Mouse (Mus musculus): ENCODE measurements around the gene Tardbp. TPM values are rescaled to one million over a fixed set of nuclear protein-coding genes. Genes with fewer than 3 reads are reported as not detected.

Gene Tardbp
- polyA plus RNA-seq, 1 experiment from 2014 or later = 118 TPM

- Histone ChIP-seq H3K4me3 (ENCODE audit: low read depth, low read length) (no peak overlapping the region), H3K27me3 (ENCODE audit: control insufficient read depth, insufficient read depth, low read length) (no peaks in the 10 kb centered on the region), H3K9me3 (replicated peaks; ENCODE audit: control insufficient read depth, low read length) (no peaks in the 10 kb centered on the region), H3K4me1 (ENCODE audit: control insufficient read depth, insufficient read depth, low read length) (no peaks in the 10 kb centered on the region), H3K27ac (ENCODE audit: low read depth, low read length) (no peak overlapping the region), H3K4me2 (no peak overlapping the region), H3K36me3 (ENCODE audit: control insufficient read depth, insufficient read depth, low read length) (peaks cover 69% of the 10 kb centered on the region), H3K9ac (ENCODE audit: low read depth, low read length) (no peak overlapping the region)
- ATAC-seq (replicated peaks; ENCODE audit: insufficient number of reproducible peaks, low FRiP score, low TSS enrichment) = no peak
- WGBS (ENCODE audit: insufficient replicate concordance) = 84% methylated on average over 7 of the region's 7 CpGs
Observed at GRCm38 (mm10) chr4:148573222-148573621, 53.6 kb downstream of the Tardbp start.

GRCm38 (mm10) chr4:148570693-148571295, 56.0 kb downstream of the Tardbp start:
- no peaks in the 10 kb centered on the region for H3K27me3 ChIP-seq (ENCODE audit: control insufficient read depth, insufficient read depth, low read length)
- H3K4me2 ChIP-seq = no peak overlapping the region
- no peak for ATAC-seq (replicated peaks; ENCODE audit: insufficient number of reproducible peaks, low FRiP score, low TSS enrichment)
- no peak overlapping the region for H3K27ac ChIP-seq (ENCODE audit: low read depth, low read length)
- H3K9ac ChIP-seq (ENCODE audit: low read depth, low read length) = no peak overlapping the region
- H3K4me3 ChIP-seq (ENCODE audit: low read depth, low read length) = no peak overlapping the region
- no peaks in the 10 kb centered on the region for H3K9me3 ChIP-seq (replicated peaks; ENCODE audit: control insufficient read depth, low read length)
- H3K4me1 ChIP-seq (ENCODE audit: control insufficient read depth, insufficient read depth, low read length) = no peaks in the 10 kb centered on the region
- 95% methylated on average over 9 of the region's 9 CpGs for WGBS (ENCODE audit: insufficient replicate concordance)
- H3K36me3 ChIP-seq (ENCODE audit: control insufficient read depth, insufficient read depth, low read length) = peaks cover 81% of the 10 kb centered on the region

GRCm38 (mm10) chr4:148570138-148570537, 56.7 kb downstream of the Tardbp start:
- no peak for ATAC-seq (replicated peaks; ENCODE audit: insufficient number of reproducible peaks, low FRiP score, low TSS enrichment)
- WGBS (ENCODE audit: insufficient replicate concordance) = 85% methylated on average over 10 of the region's 10 CpGs
- H3K4me2 ChIP-seq = no peak overlapping the region
- H3K9me3 ChIP-seq (replicated peaks; ENCODE audit: control insufficient read depth, low read length) = no peaks in the 10 kb centered on the region
- no peaks in the 10 kb centered on the region for H3K27me3 ChIP-seq (ENCODE audit: control insufficient read depth, insufficient read depth, low read length)
- H3K4me3 ChIP-seq (ENCODE audit: low read depth, low read length) = no peak overlapping the region
- peaks cover 81% of the 10 kb centered on the region for H3K36me3 ChIP-seq (ENCODE audit: control insufficient read depth, insufficient read depth, low read length)
- no peak overlapping the region for H3K27ac ChIP-seq (ENCODE audit: low read depth, low read length)
- H3K9ac ChIP-seq (ENCODE audit: low read depth, low read length) = no peak overlapping the region
- H3K4me1 ChIP-seq (ENCODE audit: control insufficient read depth, insufficient read depth, low read length) = no peaks in the 10 kb centered on the region

- Histone ChIP-seq H3K36me3 (ENCODE audit: control insufficient read depth, insufficient read depth, low read length) (peaks cover 72% of the 10 kb centered on the region), H3K4me3 (ENCODE audit: low read depth, low read length) (no peak overlapping the region), H3K4me1 (ENCODE audit: control insufficient read depth, insufficient read depth, low read length) (no peaks in the 10 kb centered on the region), H3K27me3 (ENCODE audit: control insufficient read depth, insufficient read depth, low read length) (no peaks in the 10 kb centered on the region), H3K27ac (ENCODE audit: low read depth, low read length) (no peak overlapping the region), H3K4me2 (no peak overlapping the region), H3K9ac (ENCODE audit: low read depth, low read length) (no peak overlapping the region), H3K9me3 (replicated peaks; ENCODE audit: control insufficient read depth, low read length) (no peaks in the 10 kb centered on the region)
- whole genome bisulfite sequencing (ENCODE audit: insufficient replicate concordance) = 94% methylated on average over 12 of the region's 12 CpGs
- ATAC-seq (replicated peaks; ENCODE audit: insufficient number of reproducible peaks, low FRiP score, low TSS enrichment) = no peak
Observed at GRCm38 (mm10) chr4:148563595-148563994, 63.2 kb downstream of the Tardbp start.

- ATAC-seq (replicated peaks; ENCODE audit: insufficient number of reproducible peaks, low FRiP score, low TSS enrichment) = no peak
- no peak overlapping the region for H3K4me2 ChIP-seq
- no peaks in the 10 kb centered on the region for H3K4me1 ChIP-seq (ENCODE audit: control insufficient read depth, insufficient read depth, low read length)
- H3K4me3 ChIP-seq (ENCODE audit: low read depth, low read length) = no peak overlapping the region
- 92% methylated on average over 17 of the region's 17 CpGs for WGBS (ENCODE audit: insufficient replicate concordance)
- H3K9me3 ChIP-seq (replicated peaks; ENCODE audit: control insufficient read depth, low read length) = no peaks in the 10 kb centered on the region
- H3K27ac ChIP-seq (ENCODE audit: low read depth, low read length) = no peak overlapping the region
- H3K36me3 ChIP-seq (ENCODE audit: control insufficient read depth, insufficient read depth, low read length) = peaks cover 63% of the 10 kb centered on the region
- no peak overlapping the region for H3K9ac ChIP-seq (ENCODE audit: low read depth, low read length)
- no peaks in the 10 kb centered on the region for H3K27me3 ChIP-seq (ENCODE audit: control insufficient read depth, insufficient read depth, low read length)
Observed at GRCm38 (mm10) chr4:148562676-148563075, 64.1 kb downstream of the Tardbp start.

Other genes with a start within 250 kb of the Tardbp start
- gene Ubiad1, start 182.2 kb downstream of the Tardbp start, polyA plus RNA-seq (2014; fragmentation: Nextera tagmentation; extraction: Ambion mirVana) = 14.7 and 16.2 TPM in 2 replicates
- gene Mtor, start 178.4 kb downstream of the Tardbp start, polyA plus RNA-seq (2014; fragmentation: Nextera tagmentation; extraction: Ambion mirVana) = 18.9 and 23.6 TPM in 2 replicates
- gene Angptl7, start 126.6 kb downstream of the Tardbp start, polyA plus RNA-seq (2014; fragmentation: Nextera tagmentation; extraction: Ambion mirVana) = 2.9 TPM in 2 replicates
- 75.0 and 79.4 TPM in 2 replicates for gene Exosc10, start 68.6 kb downstream of the Tardbp start, polyA plus RNA-seq (2014; fragmentation: Nextera tagmentation; extraction: Ambion mirVana)
- 129 and 155 TPM in 2 replicates for gene Srm, start 35.5 kb downstream of the Tardbp start, polyA plus RNA-seq (2014; fragmentation: Nextera tagmentation; extraction: Ambion mirVana)
- gene Masp2, start 24.5 kb downstream of the Tardbp start, polyA plus RNA-seq (2014; fragmentation: Nextera tagmentation; extraction: Ambion mirVana) = 0.37 TPM in 1 of 2 replicates, not detected in the other
- 0.19 and 0.27 TPM in 2 replicates for gene Gm572, start 16.3 kb upstream of the Tardbp start, polyA plus RNA-seq (2014; fragmentation: Nextera tagmentation; extraction: Ambion mirVana)
- 15.1 and 19.9 TPM in 2 replicates for gene Casz1, start 177.4 kb upstream of the Tardbp start, polyA plus RNA-seq (2014; fragmentation: Nextera tagmentation; extraction: Ambion mirVana)